Mouse (Mus musculus): Measurements from ENCODE around the gene Spata17. TPM values are rescaled to one million over a fixed set of nuclear protein-coding genes. Genes with fewer than 3 reads are reported as not detected.
A peak's percentile ranks its signal among the peaks of the same experiment; 100 is the strongest.

Spata17 gene
- polyA plus RNA-seq, 1 experiment from 2014 or later, result 1.2 TPM

- Histone ChIP-seq H3K4me3 (replicated peaks) (no peak overlapping the region), H3K27me3 (no peaks in the 10 kb centered on the region), H3K9ac (no peak overlapping the region), H3K36me3 (replicated peaks) (no peaks in the 10 kb centered on the region), H3K27ac (no peak overlapping the region), H3K9me3 (no peaks in the 10 kb centered on the region), H3K4me2 (no peak overlapping the region), H3K4me1 (no peaks in the 10 kb centered on the region)
- 93% methylated on average over 4 of the region's 4 CpGs for WGBS
- no peak for ATAC-seq (ENCODE audit: low FRiP score)
Observed at GRCm38 (mm10) chr1:187011601-187012000, 203.7 kb downstream of the Spata17 start.

- Histone ChIP-seq H3K9ac (no peak overlapping the region), H3K4me2 (no peak overlapping the region), H3K36me3 (replicated peaks) (no peaks in the 10 kb centered on the region), H3K9me3 (no peaks in the 10 kb centered on the region), H3K4me3 (replicated peaks) (no peak overlapping the region), H3K4me1 (no peaks in the 10 kb centered on the region), H3K27me3 (no peaks in the 10 kb centered on the region), H3K27ac (no peak overlapping the region)
- 80% methylated on average over 11 of the region's 11 CpGs for WGBS
- no peak for ATAC-seq (ENCODE audit: low FRiP score)
Observed at GRCm38 (mm10) chr1:187010071-187010470, 205.2 kb downstream of the Spata17 start.

GRCm38 (mm10) chr1:187008236-187008635 is 207.0 kb downstream of the Spata17 start:
- Histone ChIP-seq H3K4me3 (replicated peaks) (no peak overlapping the region), H3K27me3 (no peaks in the 10 kb centered on the region), H3K4me1 (no peaks in the 10 kb centered on the region), H3K27ac (no peak overlapping the region), H3K9me3 (no peaks in the 10 kb centered on the region), H3K4me2 (no peak overlapping the region), H3K36me3 (replicated peaks) (no peaks in the 10 kb centered on the region), H3K9ac (no peak overlapping the region)
- 86% methylated on average over 7 of the region's 7 CpGs for WGBS
- ATAC-seq (ENCODE audit: low FRiP score), result no peak

- ATAC-seq (ENCODE audit: low FRiP score), result no peak
- Histone ChIP-seq H3K4me2 (no peak overlapping the region), H3K27me3 (no peaks in the 10 kb centered on the region), H3K36me3 (replicated peaks) (no peaks in the 10 kb centered on the region), H3K4me3 (replicated peaks) (no peak overlapping the region), H3K27ac (no peak overlapping the region), H3K9me3 (no peaks in the 10 kb centered on the region), H3K4me1 (no peaks in the 10 kb centered on the region), H3K9ac (no peak overlapping the region)
- 88% methylated on average over 14 of the region's 14 CpGs for WGBS
Observed at GRCm38 (mm10) chr1:187006227-187006925, 208.9 kb downstream of the Spata17 start.

GRCm38 (mm10) chr1:187004306-187004705 is 211.0 kb downstream of the Spata17 start:
- H3K36me3 ChIP-seq (replicated peaks), result no peaks in the 10 kb centered on the region
- no peak for ATAC-seq (ENCODE audit: low FRiP score)
- WGBS, result 97% methylated on average over 1 of the region's 1 CpGs

GRCm38 (mm10) chr1:187003441-187003861 is 211.8 kb downstream of the Spata17 start:
- Histone ChIP-seq H3K27ac (0 out of 2 replicates have a peak overlapping the region, but pooled peaks have one; percentile 4), H3K9me3 (no peaks in the 10 kb centered on the region), H3K4me2 (no peak overlapping the region), H3K36me3 (replicated peaks) (no peaks in the 10 kb centered on the region), H3K27me3 (no peaks in the 10 kb centered on the region), H3K4me1 (no peaks in the 10 kb centered on the region), H3K4me3 (replicated peaks) (no peak overlapping the region), H3K9ac (no peak overlapping the region)
- WGBS, result 54% methylated on average over 7 of the region's 7 CpGs
- peak; percentile 68; the same call in 1 of the 2 replicates for ATAC-seq (ENCODE audit: low FRiP score)

More at GRCm38 (mm10) chr1:187004306-187004705, 211.0 kb downstream of the Spata17 start:
- Histone ChIP-seq H3K27ac (no peak overlapping the region), H3K4me1 (no peaks in the 10 kb centered on the region), H3K9me3 (no peaks in the 10 kb centered on the region), H3K9ac (no peak overlapping the region), H3K27me3 (no peaks in the 10 kb centered on the region), H3K4me3 (replicated peaks) (no peak overlapping the region), H3K4me2 (no peak overlapping the region)

GRCm38 (mm10) chr1:186997596-186998304 is 217.5 kb downstream of the Spata17 start:
- 66% methylated on average over 21 of the region's 21 CpGs for WGBS
- H3K27me3 ChIP-seq, result no peaks in the 10 kb centered on the region
- H3K27ac ChIP-seq, result peak overlapping the region; percentile 74; the same call in 1 of the 2 replicates

More at GRCm38 (mm10) chr1:186997596-186998304, 217.5 kb downstream of the Spata17 start:
- no peaks in the 10 kb centered on the region for H3K9me3 ChIP-seq
- ATAC-seq (ENCODE audit: low FRiP score), result peak; percentile 53
- no peaks in the 10 kb centered on the region for H3K36me3 ChIP-seq (replicated peaks)
- H3K4me2 ChIP-seq, result peak overlapping the region; percentile 6; the same call in 1 of the 2 replicates
- peaks cover 7% of the 10 kb centered on the region for H3K4me1 ChIP-seq
- no peak overlapping the region for H3K9ac ChIP-seq
- no peak overlapping the region for H3K4me3 ChIP-seq (replicated peaks)

Other genes starting within 250 kb of the Spata17 start
- 0.08 TPM in 1 of 2 replicates, not detected in the other for gene D1Pas1, start 248.0 kb downstream of the Spata17 start, polyA plus RNA-seq (2016; fragmentation: Nextera tagmentation; extraction: Ambion mirVana)
- gene Gpatch2, start within 50 bp of the Spata17 start, polyA plus RNA-seq (2016; fragmentation: Nextera tagmentation; extraction: Ambion mirVana), result 29.0 and 32.1 TPM in 2 replicates